Mouse (Mus musculus) heart, embryonic 15.5 days (tissue): ENCODE data around the gene Haus7. TPM values are rescaled to one million over a fixed set of nuclear protein-coding genes. Genes with fewer than 3 reads are reported as not detected.
"Not testable (repeated sequence)": the region's sequence is repeated elsewhere in the genome, so short reads cannot be mapped to it uniquely, and the experiment has no call there.

ENCODE experiments used
- ATAC-seq: fragments of 200-750 bp; cut with Nextera tagmentation; replicated peaks from 2 replicates; pipeline ENCODE4 v1.8.0; 2017; ENCODE audit warnings: low read depth, moderate TSS enrichment; ENCODE audit not compliant: insufficient number of reproducible peaks, insufficient read depth, low FRiP score
- H3K27ac ChIP-seq: fragments of 300-500 bp; sonication (generic); 2 replicates; pipeline ENCODE4 v1.5.1; 2015; ENCODE audit warnings: mild to moderate bottlenecking, inconsistent platforms
- H3K27me3 ChIP-seq: fragments of 300-500 bp; sonication (generic); 2 replicates; pipeline ENCODE4 v1.6.1; 2015; ENCODE audit warnings: inconsistent platforms
- H3K36me3 ChIP-seq: fragments of 300-500 bp; sonication (generic); 2 replicates; pipeline ENCODE4 v1.6.1; 2015; ENCODE audit warnings: mild to moderate bottlenecking, inconsistent platforms
- H3K4me1 ChIP-seq: fragments of 300-500 bp; sonication (generic); replicated peaks from 2 replicates; pipeline ENCODE4 v1.6.1; 2015; ENCODE audit warnings: inconsistent platforms
- H3K4me2 ChIP-seq: fragments of 300-500 bp; sonication (generic); 2 replicates; pipeline ENCODE4 v1.6.1; 2015; ENCODE audit warnings: inconsistent platforms, mild to moderate bottlenecking, moderate library complexity
- H3K4me3 ChIP-seq: fragments of 300-500 bp; sonication (generic); 2 replicates; pipeline ENCODE4 v1.5.1; 2015; ENCODE audit warnings: mild to moderate bottlenecking, inconsistent platforms
- H3K9ac ChIP-seq: fragments of 300-500 bp; sonication (generic); 2 replicates; pipeline ENCODE4 v1.6.1; 2015; ENCODE audit warnings: mild to moderate bottlenecking, inconsistent platforms
- H3K9me3 ChIP-seq: fragments of 300-500 bp; sonication (generic); replicated peaks from 2 replicates; pipeline ENCODE4 v1.6.1; 2016; ENCODE audit warnings: inconsistent platforms
- WGBS: fragments of 180-500 bp; shearing (Covaris S2); methylation state at CpG from one replicate; pipeline ENCODE4 v1.1.7; 2015; ENCODE audit warnings: mixed read lengths; 5-methylcytosine and 5-hydroxymethylcytosine counted together
- polyA plus RNA-seq: library from polyadenylated mRNA; unstranded; fragments of >200 nt; fragmentation: Nextera tagmentation; extraction: Ambion mirVana; gene quantifications from 2 replicates; pipeline ENCODE4 v1.2.1, GENCODE M21; 2015

Haus7 gene
- polyA plus RNA-seq, result 40.3 and 41.3 TPM in 2 replicates

DNA sequence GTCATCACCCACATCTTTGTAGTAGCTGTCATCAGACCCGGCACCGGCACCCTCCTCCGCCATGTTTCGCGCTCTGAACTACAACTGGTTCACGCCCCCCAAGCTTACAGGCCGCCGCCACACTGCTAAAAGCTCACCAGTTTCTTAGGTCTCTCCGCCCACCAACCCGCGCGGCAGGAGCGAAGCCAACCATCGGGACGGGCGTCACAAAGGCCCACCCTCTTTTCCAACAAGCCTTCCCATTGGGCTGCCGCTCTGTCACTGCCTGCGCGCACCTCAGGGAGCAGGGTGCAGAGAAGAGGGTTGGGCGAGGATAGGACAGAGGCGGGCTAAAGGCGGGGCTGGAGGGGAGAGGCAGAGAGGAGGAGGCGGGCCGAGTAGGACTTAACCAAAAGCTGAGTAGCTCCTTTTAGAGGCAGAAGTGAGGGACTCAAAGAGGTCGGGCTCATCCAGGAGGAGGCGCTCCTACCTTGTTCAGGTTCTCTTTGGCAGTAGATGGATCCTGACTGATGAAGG is at the start of gene Haus7:
Haus7 (minus strand) TSS at position 168 of the 516 bp plus-strand sequence.
- peak within 1 kb of the TSS; percentile 64 for H3K4me2 ChIP-seq
- ATAC-seq, result peak; percentile 100
- peaks cover 5% of the 10 kb centered on the region; the same call in 1 of the 2 replicates for H3K4me1 ChIP-seq
- no peaks in the 10 kb centered on the region for H3K9me3 ChIP-seq
- no peaks in the 10 kb centered on the region for H3K36me3 ChIP-seq
- H3K27me3 ChIP-seq, result no peaks in the 10 kb centered on the region
- WGBS, result 14% methylated on average over 26 of the region's 26 CpGs
- H3K27ac ChIP-seq, result 0 out of 2 replicates have a peak within 1 kb of the TSS, but pooled peaks have one; percentile 26
- H3K9ac ChIP-seq, result peak within 1 kb of the TSS; percentile 59
- H3K4me3 ChIP-seq, result peak within 1 kb of the TSS; percentile 63

- no peak for ATAC-seq
- no peaks in the 10 kb centered on the region for H3K9me3 ChIP-seq
- 74% methylated on average over 4 of the region's 4 CpGs for WGBS
- no peak overlapping the region for H3K9ac ChIP-seq
- no peak overlapping the region for H3K4me2 ChIP-seq
- 0 out of 2 replicates have a peak, but pooled peaks cover 2% of the 10 kb centered on the region for H3K4me1 ChIP-seq
- no peak overlapping the region for H3K27ac ChIP-seq
- peaks cover 40% of the 10 kb centered on the region for H3K27me3 ChIP-seq
- H3K4me3 ChIP-seq, result no peak overlapping the region
- H3K36me3 ChIP-seq, result no peaks in the 10 kb centered on the region
These were observed 47.7 kb upstream of the Haus7 start for GRCm38 (mm10) chrX:73506577-73506976.

- H3K27me3 ChIP-seq, result peaks cover 43% of the 10 kb centered on the region
These were observed 46.4 kb upstream of the Haus7 start for GRCm38 (mm10) chrX:73505130-73505735.

GRCm38 (mm10) chrX:73496746-73497145 is 37.9 kb upstream of the Haus7 start:
- no peaks in the 10 kb centered on the region for H3K36me3 ChIP-seq
- 0 out of 2 replicates have a peak, but pooled peaks cover 5% of the 10 kb centered on the region for H3K27me3 ChIP-seq
- H3K4me3 ChIP-seq, result no peak overlapping the region
- 54% methylated on average over 4 of the region's 4 CpGs for WGBS
- no peak for ATAC-seq
- H3K4me1 ChIP-seq, result no peaks in the 10 kb centered on the region
- no peak overlapping the region for H3K27ac ChIP-seq
- no peaks in the 10 kb centered on the region for H3K9me3 ChIP-seq
- no peak overlapping the region for H3K4me2 ChIP-seq
- H3K9ac ChIP-seq, result no peak overlapping the region

More at GRCm38 (mm10) chrX:73505130-73505735, 46.4 kb upstream of the Haus7 start:
- Histone ChIP-seq H3K36me3 (no peaks in the 10 kb centered on the region), H3K4me3 (no peak overlapping the region), H3K4me1 (0 out of 2 replicates have a peak, but pooled peaks cover 2% of the 10 kb centered on the region), H3K4me2 (no peak overlapping the region), H3K27ac (no peak overlapping the region), H3K9me3 (no peaks in the 10 kb centered on the region), H3K9ac (no peak overlapping the region)
- ATAC-seq, result no peak
- WGBS, result 68% methylated on average over 5 of the region's 5 CpGs

DNA sequence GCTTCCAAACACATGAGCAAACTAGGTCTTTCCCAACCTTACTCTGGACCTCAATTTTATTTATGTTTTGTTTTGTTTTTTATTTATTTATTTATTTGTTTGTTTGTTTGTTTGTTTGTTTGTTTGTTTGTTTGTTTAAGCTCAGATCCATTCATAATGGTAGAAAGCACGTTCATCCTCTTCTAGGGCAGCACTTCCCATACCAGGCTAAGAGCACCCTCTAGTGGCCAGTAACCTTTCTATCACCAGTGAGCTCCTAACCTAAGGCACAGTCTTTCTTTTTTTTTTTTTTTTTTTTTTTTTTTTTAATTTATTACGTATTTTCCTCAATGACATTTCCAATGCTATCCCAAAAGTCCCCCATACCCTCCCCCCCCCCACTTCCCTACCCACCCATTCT is 34.7 kb upstream of the Haus7 start:
- 2% methylated on average over 2 of the region's 2 CpGs for WGBS
- H3K4me1 ChIP-seq, H3K4me3 ChIP-seq, H3K4me2 ChIP-seq, H3K9ac ChIP-seq, ATAC-seq, H3K27me3 ChIP-seq, H3K36me3 ChIP-seq, H3K9me3 ChIP-seq, H3K27ac ChIP-seq: not testable (repeated sequence)

DNA sequence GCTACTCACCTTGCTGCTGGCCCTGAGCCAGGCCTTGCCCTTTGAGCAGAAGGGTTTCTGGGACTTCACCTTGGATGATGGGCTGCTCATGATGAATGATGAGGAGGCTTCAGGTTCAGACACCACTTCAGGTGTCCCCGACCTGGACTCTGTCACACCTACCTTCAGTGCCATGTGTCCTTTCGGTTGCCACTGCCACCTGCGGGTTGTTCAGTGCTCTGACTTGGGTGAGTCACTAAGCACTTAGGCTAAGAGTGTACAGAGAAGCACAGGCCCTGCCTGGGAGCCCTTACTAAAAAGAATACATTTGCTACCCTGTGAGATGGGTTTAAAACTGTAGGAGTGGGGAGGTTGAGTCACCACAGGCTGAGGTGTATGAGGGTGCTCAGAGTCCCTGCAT is 32.0 kb upstream of the Haus7 start:
- no peak for ATAC-seq
- H3K36me3 ChIP-seq, result no peaks in the 10 kb centered on the region
- no peaks in the 10 kb centered on the region; the same call in none of the 2 replicates for H3K4me1 ChIP-seq
- no peak overlapping the region for H3K27ac ChIP-seq
- H3K9ac ChIP-seq, result no peak overlapping the region
- H3K27me3 ChIP-seq, result peaks cover 4% of the 10 kb centered on the region; the same call in 1 of the 2 replicates
- H3K9me3 ChIP-seq, result no peaks in the 10 kb centered on the region
- 79% methylated on average over 3 of the region's 3 CpGs for WGBS
- H3K4me2 ChIP-seq, result no peak overlapping the region
- H3K4me3 ChIP-seq, result no peak overlapping the region

- H3K36me3 ChIP-seq, result no peaks in the 10 kb centered on the region
- H3K4me3 ChIP-seq, result no peak overlapping the region
- ATAC-seq, result no peak
- peaks cover 4% of the 10 kb centered on the region; the same call in 1 of the 2 replicates for H3K27me3 ChIP-seq
- no peak overlapping the region for H3K9ac ChIP-seq
- 56% methylated on average over 4 of the region's 4 CpGs for WGBS
- H3K9me3 ChIP-seq, result no peaks in the 10 kb centered on the region
- no peak overlapping the region for H3K4me2 ChIP-seq
- H3K4me1 ChIP-seq, result no peaks in the 10 kb centered on the region; the same call in none of the 2 replicates
- no peak overlapping the region for H3K27ac ChIP-seq
These were observed 31.3 kb upstream of the Haus7 start for GRCm38 (mm10) chrX:73490186-73490585.

GRCm38 (mm10) chrX:73486920-73487319 is 28.1 kb upstream of the Haus7 start:
- 58% methylated on average over 5 of the region's 5 CpGs for WGBS
- Histone ChIP-seq H3K4me2 (0 out of 2 replicates have a peak overlapping the region, but pooled peaks have one; percentile 4), H3K9me3 (no peaks in the 10 kb centered on the region), H3K36me3 (no peaks in the 10 kb centered on the region), H3K27me3 (peaks cover 11% of the 10 kb centered on the region; the same call in 1 of the 2 replicates), H3K4me1 (no peaks in the 10 kb centered on the region; the same call in none of the 2 replicates), H3K27ac (no peak overlapping the region), H3K4me3 (no peak overlapping the region), H3K9ac (no peak overlapping the region)
- ATAC-seq, result no peak

GRCm38 (mm10) chrX:73484870-73485269 is 26.0 kb upstream of the Haus7 start:
- no peaks in the 10 kb centered on the region for H3K36me3 ChIP-seq
- H3K9ac ChIP-seq, result 0 out of 2 replicates have a peak overlapping the region, but pooled peaks have one; percentile 43
- no peak for ATAC-seq
- H3K9me3 ChIP-seq, result no peaks in the 10 kb centered on the region
- H3K27me3 ChIP-seq, result peaks cover 11% of the 10 kb centered on the region; the same call in 1 of the 2 replicates
- no peaks in the 10 kb centered on the region; the same call in none of the 2 replicates for H3K4me1 ChIP-seq
- no peak overlapping the region for H3K27ac ChIP-seq
- peak overlapping the region; percentile 52 for H3K4me2 ChIP-seq
- H3K4me3 ChIP-seq, result peak overlapping the region; percentile 44
- 68% methylated on average over 4 of the region's 4 CpGs for WGBS

DNA sequence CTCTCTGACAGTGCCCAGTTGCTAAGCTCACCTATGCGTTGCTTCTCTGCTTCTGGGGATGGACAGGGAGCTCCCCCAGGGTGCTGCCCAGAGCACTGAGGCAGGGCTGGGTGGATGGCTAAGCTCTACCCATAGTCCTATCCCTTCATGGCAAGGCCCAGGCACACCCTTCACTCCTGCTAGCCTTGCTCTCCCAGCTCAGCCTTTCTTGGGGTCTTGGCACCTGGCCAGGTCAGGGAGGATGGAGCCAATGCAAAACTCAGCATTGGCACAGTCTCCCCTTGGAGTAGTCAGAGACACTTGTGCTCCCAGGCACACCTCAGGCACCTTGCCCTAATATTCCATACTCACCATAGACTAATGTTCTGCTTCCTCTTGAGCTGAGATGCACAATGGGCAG is 25.2 kb upstream of the Haus7 start:
- 53% methylated on average over 1 of the region's 1 CpGs for WGBS
- no peak for ATAC-seq
- Histone ChIP-seq H3K4me1 (no peaks in the 10 kb centered on the region; the same call in none of the 2 replicates), H3K4me2 (peak overlapping the region; percentile 52), H3K4me3 (peak overlapping the region; percentile 44), H3K9ac (peak overlapping the region; percentile 43), H3K27ac (peak overlapping the region; percentile 66), H3K27me3 (peaks cover 11% of the 10 kb centered on the region; the same call in 1 of the 2 replicates), H3K36me3 (no peaks in the 10 kb centered on the region), H3K9me3 (no peaks in the 10 kb centered on the region)

GRCm38 (mm10) chrX:73483484-73483810 is 24.6 kb upstream of the Haus7 start, which contains the start of gene Bgn:
TSS of gene Bgn (plus strand) at chrX:73483602.
- H3K27ac ChIP-seq, result peak within 1 kb of the TSS; percentile 66
- peak within 1 kb of the TSS; percentile 44 for H3K4me3 ChIP-seq
- 0 out of 2 replicates have a peak, but pooled peaks have one; percentile 29 for ATAC-seq
- no peaks in the 10 kb centered on the region for H3K9me3 ChIP-seq
- peak within 1 kb of the TSS; percentile 43 for H3K9ac ChIP-seq
- WGBS, result 25% methylated on average over 14 of the region's 14 CpGs
- H3K36me3 ChIP-seq, result no peaks in the 10 kb centered on the region
- H3K4me1 ChIP-seq, result no peaks in the 10 kb centered on the region; the same call in none of the 2 replicates
- peak within 1 kb of the TSS; percentile 52 for H3K4me2 ChIP-seq
- H3K27me3 ChIP-seq, result peaks cover 6% of the 10 kb centered on the region; the same call in 1 of the 2 replicates
